Mouse (Mus musculus): ENCODE measurements around the gene Aicda. TPM values are rescaled to one million over a fixed set of nuclear protein-coding genes. Genes with fewer than 3 reads are reported as not detected.

Gene Aicda
- total RNA-seq, 1 experiment from 2014 or later, result not detected

DNA sequence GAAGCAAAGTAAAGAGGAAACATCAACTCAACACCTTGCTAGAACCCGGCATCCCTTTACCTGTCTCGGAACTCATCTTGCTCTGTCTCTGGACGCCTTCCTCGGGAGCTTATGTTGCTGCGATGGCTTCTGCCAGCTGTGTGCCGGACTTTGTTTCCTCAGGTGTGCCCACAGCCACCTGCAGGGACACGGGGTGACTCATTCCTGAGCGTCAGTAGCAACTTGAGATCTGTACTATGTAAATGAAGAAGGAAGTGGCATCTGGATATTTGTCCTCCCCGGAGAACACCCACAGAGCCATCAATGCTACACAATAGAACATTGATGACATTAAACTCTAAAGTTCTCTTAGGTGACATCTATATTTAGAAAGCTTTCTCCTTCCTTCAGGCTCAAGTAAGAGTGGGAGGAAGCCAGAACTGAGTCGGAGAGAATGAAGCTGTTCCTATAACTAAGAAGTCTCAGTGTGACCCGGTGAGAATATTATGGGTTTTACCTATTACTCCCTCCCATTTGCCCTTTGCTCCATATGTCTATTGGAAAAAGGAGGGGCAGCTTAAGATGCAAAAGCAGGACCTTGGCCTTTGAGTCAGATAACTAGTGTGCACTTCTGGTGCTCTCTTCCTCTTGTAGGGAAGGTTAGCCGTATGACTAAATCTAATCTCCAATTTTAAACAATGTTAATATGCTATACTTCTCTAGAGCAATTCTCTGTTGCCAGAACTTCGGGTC is 37.6 kb downstream of the Aicda start:
- ATAC-seq (replicated peaks in 1 of 2; ENCODE audit: insufficient read depth in 1 of 2, low FRiP score in 2 of 2, low TSS enrichment in 1 of 2, low read depth in 1 of 2, poor library complexity in 2 of 2, severe bottlenecking in 2 of 2), result no peak

GRCm38 (mm10) chr6:122592905-122593304 is 39.3 kb downstream of the Aicda start:
- no peak for ATAC-seq (replicated peaks in 1 of 2; ENCODE audit: insufficient read depth in 1 of 2, low FRiP score in 2 of 2, low TSS enrichment in 1 of 2, low read depth in 1 of 2, poor library complexity in 2 of 2, severe bottlenecking in 2 of 2)

- peak; percentile 70 to 77 for ATAC-seq (replicated peaks in 1 of 2; ENCODE audit: insufficient read depth in 1 of 2, low FRiP score in 2 of 2, low TSS enrichment in 1 of 2, low read depth in 1 of 2, poor library complexity in 2 of 2, severe bottlenecking in 2 of 2)
Observed at GRCm38 (mm10) chr6:122595637-122596036, 42.0 kb downstream of the Aicda start.

DNA sequence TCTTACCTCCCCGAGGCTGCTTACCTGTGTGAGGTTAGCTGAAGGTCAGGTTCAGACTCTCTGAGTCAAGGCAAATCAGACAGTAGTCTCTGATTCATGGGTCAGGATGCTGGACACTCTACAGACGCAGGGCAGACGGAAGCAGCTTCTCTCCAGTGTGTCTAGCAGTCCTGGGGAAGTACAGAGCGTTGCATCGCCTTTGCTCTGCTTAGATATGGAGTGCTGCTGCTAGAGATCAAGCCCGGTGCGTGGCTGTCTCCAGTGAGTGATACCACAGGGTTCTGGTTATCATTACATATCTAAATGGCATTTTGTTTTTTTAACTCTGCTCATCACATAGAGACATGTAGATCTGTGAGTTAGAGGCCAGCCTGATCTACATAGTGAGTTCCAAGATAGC is 43.0 kb downstream of the Aicda start:
- ATAC-seq (replicated peaks in 1 of 2; ENCODE audit: insufficient read depth in 1 of 2, low FRiP score in 2 of 2, low TSS enrichment in 1 of 2, low read depth in 1 of 2, poor library complexity in 2 of 2, severe bottlenecking in 2 of 2), result no peak

DNA sequence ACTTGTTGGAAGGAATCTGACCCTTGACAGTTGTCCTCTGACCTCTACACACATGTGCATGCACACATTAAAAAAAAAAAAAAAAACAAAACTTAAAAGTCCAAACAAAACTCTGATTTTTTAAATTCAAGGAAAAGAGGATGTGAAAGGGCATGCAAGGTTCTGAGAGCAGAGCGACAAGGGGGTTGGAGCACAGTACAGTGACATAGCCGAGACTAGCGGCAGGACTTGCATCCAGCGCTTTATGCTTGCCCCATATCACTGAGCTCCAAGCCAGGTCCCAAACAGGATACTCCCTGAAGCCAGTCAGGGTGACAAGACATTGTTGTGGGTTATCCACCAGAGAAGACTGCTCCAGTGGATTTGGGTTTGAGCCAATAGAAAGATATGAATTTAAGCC is 44.4 kb downstream of the Aicda start:
- no peak for ATAC-seq (replicated peaks in 1 of 2; ENCODE audit: insufficient read depth in 1 of 2, low FRiP score in 2 of 2, low TSS enrichment in 1 of 2, low read depth in 1 of 2, poor library complexity in 2 of 2, severe bottlenecking in 2 of 2)

DNA sequence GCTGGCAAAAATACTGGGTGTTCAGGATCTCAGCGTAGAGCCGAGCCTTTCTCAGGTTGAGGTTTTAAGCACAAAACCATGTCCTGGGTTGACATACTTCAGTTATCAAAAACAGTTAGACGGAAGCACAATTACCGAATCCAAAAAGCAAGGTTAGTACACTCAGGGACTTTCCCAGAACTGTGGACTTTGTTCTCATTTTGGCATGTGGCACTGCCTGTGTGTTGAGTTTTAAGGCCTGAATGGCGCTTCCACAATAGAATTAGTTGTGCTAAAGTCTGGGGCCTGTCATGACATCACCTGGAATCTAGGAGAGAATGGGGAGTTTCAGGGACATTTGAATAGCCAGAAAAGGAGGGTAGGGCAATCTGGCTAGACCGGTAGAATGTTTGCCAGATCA is 44.8 kb downstream of the Aicda start:
- no peak for ATAC-seq (replicated peaks in 1 of 2; ENCODE audit: insufficient read depth in 1 of 2, low FRiP score in 2 of 2, low TSS enrichment in 1 of 2, low read depth in 1 of 2, poor library complexity in 2 of 2, severe bottlenecking in 2 of 2)

GRCm38 (mm10) chr6:122599054-122599737 is 45.6 kb downstream of the Aicda start:
- no peak for ATAC-seq (replicated peaks in 1 of 2; ENCODE audit: insufficient read depth in 1 of 2, low FRiP score in 2 of 2, low TSS enrichment in 1 of 2, low read depth in 1 of 2, poor library complexity in 2 of 2, severe bottlenecking in 2 of 2)

GRCm38 (mm10) chr6:122600066-122600646 is 46.6 kb downstream of the Aicda start:
- ATAC-seq (replicated peaks in 1 of 2; ENCODE audit: insufficient read depth in 1 of 2, low FRiP score in 2 of 2, low TSS enrichment in 1 of 2, low read depth in 1 of 2, poor library complexity in 2 of 2, severe bottlenecking in 2 of 2), result no peak

DNA sequence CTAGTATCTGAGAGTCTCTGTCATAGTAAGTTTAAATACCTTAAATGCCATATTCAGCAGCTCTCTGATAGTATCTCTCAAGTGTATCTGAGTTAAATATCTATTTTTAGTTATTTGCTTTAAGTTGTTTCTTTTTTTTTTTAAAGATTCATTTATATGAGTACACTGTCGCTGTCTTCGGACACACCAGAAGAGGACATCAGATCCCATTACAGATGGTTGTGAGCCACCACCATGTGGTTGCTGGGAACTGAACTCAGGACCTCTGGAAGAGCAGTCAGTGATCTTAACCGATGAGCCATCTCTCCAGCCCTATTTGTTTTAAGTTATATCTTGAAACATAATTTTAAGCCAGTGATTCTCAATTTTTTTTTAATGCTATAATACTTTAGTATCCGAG is 47.4 kb downstream of the Aicda start:
- no peak for ATAC-seq (replicated peaks in 1 of 2; ENCODE audit: insufficient read depth in 1 of 2, low FRiP score in 2 of 2, low TSS enrichment in 1 of 2, low read depth in 1 of 2, poor library complexity in 2 of 2, severe bottlenecking in 2 of 2)

- no peak for ATAC-seq (replicated peaks in 1 of 2; ENCODE audit: insufficient read depth in 1 of 2, low FRiP score in 2 of 2, low TSS enrichment in 1 of 2, low read depth in 1 of 2, poor library complexity in 2 of 2, severe bottlenecking in 2 of 2)
Observed at GRCm38 (mm10) chr6:122601615-122602014, 48.0 kb downstream of the Aicda start.

DNA sequence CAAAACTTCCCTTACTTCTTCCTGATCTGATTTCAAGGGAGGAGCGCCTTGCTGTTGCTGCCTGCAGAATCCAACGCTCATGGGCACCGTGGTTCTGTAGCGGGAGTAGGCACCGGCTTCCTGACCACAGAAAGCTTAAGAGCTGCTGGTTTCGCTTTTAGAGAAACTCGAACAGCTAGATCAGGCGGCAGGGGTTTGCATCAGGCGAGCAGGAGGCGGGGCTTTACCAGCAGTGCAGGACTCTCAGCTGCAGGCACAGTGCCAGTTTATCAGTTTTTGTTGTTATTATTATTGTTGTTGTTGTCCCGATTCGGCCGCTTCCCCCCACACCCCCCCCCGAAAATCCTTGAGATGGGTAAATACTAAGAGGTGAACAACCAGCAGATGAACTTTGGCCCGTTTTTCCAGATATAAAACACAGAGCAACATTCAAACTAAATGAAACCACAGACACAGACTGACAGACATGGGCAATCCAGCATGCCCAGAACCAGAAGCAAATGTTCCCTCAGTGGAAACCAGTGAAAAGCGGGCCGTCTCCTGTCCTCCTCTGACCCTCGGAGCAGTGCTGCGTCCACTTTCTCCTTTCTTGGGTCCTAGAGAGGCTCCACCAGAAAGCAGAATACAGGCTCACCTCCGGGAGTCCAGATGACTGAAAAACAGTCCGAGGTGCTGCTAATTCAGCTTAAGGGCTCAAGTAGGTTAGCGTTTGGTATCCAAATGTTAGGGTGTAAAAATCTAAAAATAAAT is 48.8 kb downstream of the Aicda start, which contains the start of gene Apobec1:
Apobec1 (minus strand) TSS at position 203 of the 750 bp plus-strand sequence.
- ATAC-seq (replicated peaks in 1 of 2; ENCODE audit: insufficient read depth in 1 of 2, low FRiP score in 2 of 2, low TSS enrichment in 1 of 2, low read depth in 1 of 2, poor library complexity in 2 of 2, severe bottlenecking in 2 of 2), result peak; percentile 96 to 97

DNA sequence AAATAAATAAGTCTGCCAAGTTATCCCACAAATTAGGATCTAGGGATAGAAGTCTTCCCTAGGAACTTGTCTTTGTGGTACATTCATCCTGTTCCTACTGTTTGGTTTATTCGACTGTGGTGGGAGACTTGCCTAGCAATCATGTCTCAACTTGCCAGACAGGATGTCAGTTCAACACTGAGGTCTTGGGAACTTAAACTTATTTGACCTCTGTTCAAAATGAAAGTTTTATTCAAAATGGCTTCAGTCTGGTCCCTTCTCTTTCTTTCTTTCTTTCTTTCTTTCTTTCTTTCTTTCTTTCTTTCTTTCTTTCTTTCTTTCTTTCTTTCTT is 49.4 kb downstream of the Aicda start:
- no peak; a peak in 1 of 4 replicates for ATAC-seq (replicated peaks in 1 of 2; ENCODE audit: insufficient read depth in 1 of 2, low FRiP score in 2 of 2, low TSS enrichment in 1 of 2, low read depth in 1 of 2, poor library complexity in 2 of 2, severe bottlenecking in 2 of 2)

GRCm38 (mm10) chr6:122604260-122604659 is 50.7 kb downstream of the Aicda start:
- peak; percentile 23 to 38; a peak in 3 of 4 replicates for ATAC-seq (replicated peaks in 1 of 2; ENCODE audit: insufficient read depth in 1 of 2, low FRiP score in 2 of 2, low TSS enrichment in 1 of 2, low read depth in 1 of 2, poor library complexity in 2 of 2, severe bottlenecking in 2 of 2)

DNA sequence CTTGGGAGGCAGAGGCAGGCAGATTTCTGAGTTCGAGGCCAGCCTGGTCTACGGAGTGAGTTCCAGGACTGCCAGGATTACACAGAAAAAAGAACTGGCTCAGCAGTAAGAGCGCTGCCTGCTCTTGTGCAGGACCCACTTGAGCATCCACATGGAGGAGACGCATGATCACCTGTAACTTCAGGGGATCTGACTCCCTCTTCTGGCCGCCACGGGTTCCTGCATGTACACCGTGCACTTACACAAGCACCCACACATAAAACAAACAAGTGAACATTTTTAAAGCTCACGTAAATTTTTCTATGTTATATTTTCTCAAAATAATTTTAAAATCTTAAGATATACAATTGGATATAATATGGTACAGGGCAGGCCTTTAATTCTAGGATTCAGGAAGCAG is 51.9 kb downstream of the Aicda start:
- no peak for ATAC-seq (replicated peaks in 1 of 2; ENCODE audit: insufficient read depth in 1 of 2, low FRiP score in 2 of 2, low TSS enrichment in 1 of 2, low read depth in 1 of 2, poor library complexity in 2 of 2, severe bottlenecking in 2 of 2)

GRCm38 (mm10) chr6:122606661-122607060 is 53.1 kb downstream of the Aicda start:
- no peak for ATAC-seq (replicated peaks in 1 of 2; ENCODE audit: insufficient read depth in 1 of 2, low FRiP score in 2 of 2, low TSS enrichment in 1 of 2, low read depth in 1 of 2, poor library complexity in 2 of 2, severe bottlenecking in 2 of 2)

DNA sequence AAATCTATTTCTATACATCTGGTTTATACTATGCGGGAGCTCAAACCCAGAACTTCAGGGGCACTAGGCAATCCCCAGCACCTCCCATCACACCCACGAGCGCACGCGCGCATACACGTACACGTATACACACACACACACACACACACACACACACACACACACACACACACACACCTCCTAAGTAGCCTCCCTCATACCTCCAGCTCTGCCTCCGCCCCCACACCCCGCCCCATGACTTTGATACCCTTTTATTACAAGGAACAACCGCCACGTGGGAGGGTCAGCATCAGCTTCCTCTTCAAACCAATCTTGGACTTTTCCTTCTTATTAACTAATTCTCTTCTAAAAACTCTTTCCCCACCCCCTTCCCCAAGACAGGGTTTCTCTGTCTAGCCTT is 54.1 kb downstream of the Aicda start:
- no peak for ATAC-seq (replicated peaks in 1 of 2; ENCODE audit: insufficient read depth in 1 of 2, low FRiP score in 2 of 2, low TSS enrichment in 1 of 2, low read depth in 1 of 2, poor library complexity in 2 of 2, severe bottlenecking in 2 of 2)

DNA sequence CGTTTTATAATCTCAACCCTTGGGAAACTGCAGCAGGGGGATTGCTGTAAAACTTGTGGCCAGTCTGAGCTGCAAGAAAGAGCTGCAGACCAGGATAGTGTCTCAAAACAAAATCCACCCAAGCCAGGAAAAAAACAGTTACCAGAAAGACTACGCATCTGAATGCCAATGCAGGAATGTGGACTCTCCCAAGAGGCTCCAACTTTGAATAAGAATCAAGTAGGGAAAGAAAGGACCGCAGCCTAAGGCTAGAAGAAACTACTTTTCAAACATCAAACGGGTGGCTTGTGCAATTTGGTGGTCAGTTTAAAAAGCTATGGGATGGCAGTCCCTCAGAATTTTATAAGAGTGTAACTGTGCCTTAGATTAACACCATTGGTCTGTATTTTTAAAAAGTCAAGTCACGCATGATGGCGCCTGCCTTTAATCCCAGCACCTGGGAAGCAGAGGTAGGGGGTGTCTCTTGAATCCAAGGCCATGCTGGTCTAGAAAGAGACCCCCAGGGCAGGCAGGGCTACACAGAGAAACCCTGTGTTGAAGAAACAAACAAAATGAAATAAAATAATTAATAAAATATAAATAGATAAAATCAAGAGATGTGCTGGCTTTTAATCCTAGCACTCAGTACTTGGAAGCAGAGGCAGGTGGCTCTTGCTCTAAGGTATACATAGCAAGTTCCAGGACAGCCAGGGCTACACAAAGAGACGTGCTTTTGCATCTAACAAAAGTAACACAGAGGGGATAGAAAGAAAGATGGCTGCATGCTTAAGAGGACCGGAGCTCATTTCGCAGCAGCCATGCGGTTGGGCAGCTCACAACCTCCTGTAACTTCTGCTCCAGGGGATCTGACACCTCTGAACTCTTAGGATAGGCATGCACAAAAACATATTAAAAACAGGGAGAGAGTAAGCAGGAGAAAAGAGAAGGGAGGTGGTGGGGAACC is 55.1 kb downstream of the Aicda start:
- ATAC-seq (replicated peaks in 1 of 2; ENCODE audit: insufficient read depth in 1 of 2, low FRiP score in 2 of 2, low TSS enrichment in 1 of 2, low read depth in 1 of 2, poor library complexity in 2 of 2, severe bottlenecking in 2 of 2), result no peak

All from hematopoietic stem cell, adult 5-6 weeks (primary cell).